ENCODE assay signal across 34 mouse cellular contexts in genomic region chr12:8940011-8941005, GRCm38 (mm10). TPM values are rescaled to one million over a fixed set of nuclear protein-coding genes. Genes with fewer than 3 reads are reported as not detected.
A peak's percentile ranks its signal among the peaks of the same experiment; 100 is the strongest.
DNase-seq lines count a peak whose midpoint lies in the region; ATAC-seq and TF ChIP-seq lines count a peak whose summit lies in the region.
"Had no signal": no experiment of that assay in that cellular context is flagged by ENCODE, and none has a peak within 500 bp of the region (broad histone marks: within the 10 kb centered on the region; RNA-seq: fewer than 3 reads in every experiment).

No protein-coding gene starts in this region.

- peaks cover 42% of the 10 kb centered on the region for H3K36me3 ChIP-seq in embryonic facial prominence, embryonic 13.5 days
- peaks cover 44% of the 10 kb centered on the region for H3K36me3 ChIP-seq in embryonic facial prominence, embryonic 10.5 days (replicated peaks)
- H3K36me3 ChIP-seq in kidney, embryonic 16.5 days (ENCODE audit: insufficient read depth, low read length): peaks cover 42% of the 10 kb centered on the region
- H3K36me3 ChIP-seq in kidney, embryonic 14.5 days (ENCODE audit: control insufficient read depth, insufficient read depth, low read length): peaks cover 40% of the 10 kb centered on the region
- peaks cover 30% of the 10 kb centered on the region for H3K36me3 ChIP-seq in ES-Bruce4 (ENCODE audit: control insufficient read depth, insufficient read depth, low read length, poor library complexity, severe bottlenecking)
- peaks cover 43% of the 10 kb centered on the region for H3K36me3 ChIP-seq in embryonic facial prominence, embryonic 15.5 days

- H3K27me3 ChIP-seq in embryonic facial prominence, embryonic 13.5 days: no peaks in the 10 kb centered on the region
- no peaks in the 10 kb centered on the region for H3K27me3 ChIP-seq in embryonic facial prominence, embryonic 10.5 days (replicated peaks; ENCODE audit: low read depth, poor library complexity, severe bottlenecking)
- no peaks in the 10 kb centered on the region for H3K27me3 ChIP-seq in kidney, embryonic 16.5 days (ENCODE audit: insufficient read depth, low read length)
- H3K27me3 ChIP-seq in kidney, embryonic 14.5 days (ENCODE audit: control insufficient read depth, insufficient read depth, low read length): no peaks in the 10 kb centered on the region
- no peaks in the 10 kb centered on the region for H3K27me3 ChIP-seq in ES-Bruce4 (ENCODE audit: control insufficient read depth, insufficient read depth, low read length, poor library complexity, severe bottlenecking)
- no peaks in the 10 kb centered on the region for H3K27me3 ChIP-seq in embryonic facial prominence, embryonic 15.5 days
- H3K27me3 ChIP-seq: embryonic facial prominence, embryonic 12.5 days; heart, embryonic 13.5 days; limb, embryonic 13.5 days; liver, embryonic 12.5 days; neural tube, embryonic 12.5 days had no signal

- WGBS in embryonic facial prominence, embryonic 13.5 days: 69% methylated on average over 12 of the region's 12 CpGs
- WGBS in embryonic facial prominence, embryonic 10.5 days: 72% methylated on average over 12 of the region's 12 CpGs
- WGBS in kidney, embryonic 16.5 days: 76% methylated on average over 12 of the region's 12 CpGs
- 69% methylated on average over 12 of the region's 12 CpGs for WGBS in kidney, embryonic 14.5 days
- 64% methylated on average over 12 of the region's 12 CpGs for WGBS in embryonic facial prominence, embryonic 15.5 days

- no peak overlapping the region for H3K4me3 ChIP-seq in embryonic facial prominence, embryonic 13.5 days
- H3K4me3 ChIP-seq in embryonic facial prominence, embryonic 10.5 days: no peak overlapping the region
- no peak overlapping the region for H3K4me3 ChIP-seq in kidney, embryonic 16.5 days (ENCODE audit: low read length)
- H3K4me3 ChIP-seq in kidney, embryonic 14.5 days (ENCODE audit: low read length): no peak overlapping the region
- H3K4me3 ChIP-seq in ES-Bruce4 (ENCODE audit: low read depth, low read length): no peak overlapping the region
- H3K4me3 ChIP-seq in embryonic facial prominence, embryonic 15.5 days (replicated peaks): no peak overlapping the region
- H3K4me3 ChIP-seq: embryonic facial prominence, embryonic 12.5 days; gastrocnemius, adult 2 months; heart, embryonic 13.5 days; limb, embryonic 13.5 days; liver, embryonic 12.5 days; megakaryocyte, embryonic 14.5 days; neural tube, embryonic 12.5 days had no signal

- H3K4me1 ChIP-seq in embryonic facial prominence, embryonic 13.5 days: no peaks in the 10 kb centered on the region; the same call in 1 of the 2 replicates
- no peaks in the 10 kb centered on the region for H3K4me1 ChIP-seq in embryonic facial prominence, embryonic 10.5 days
- H3K4me1 ChIP-seq in kidney, embryonic 16.5 days (ENCODE audit: insufficient read depth, low read length): peaks cover under 1% of the 10 kb centered on the region; the same call in 1 of the 2 replicates
- H3K4me1 ChIP-seq in kidney, embryonic 14.5 days (ENCODE audit: control insufficient read depth, insufficient read depth, low read length): no peaks in the 10 kb centered on the region
- H3K4me1 ChIP-seq in ES-Bruce4 (ENCODE audit: control insufficient read depth, insufficient read depth, low read length): peaks cover 4% of the 10 kb centered on the region
- H3K4me1 ChIP-seq in embryonic facial prominence, embryonic 15.5 days: 0 out of 2 replicates have a peak, but pooled peaks cover 4% of the 10 kb centered on the region
- H3K4me1 ChIP-seq: embryonic facial prominence, embryonic 12.5 days; neural tube, embryonic 12.5 days had no signal

- TF ChIP-seq CTCF in ES-Bruce4 (IDR thresholded peaks at IDR 0.05; ENCODE audit: low read depth, low read length): no peak

- no peak for TF ChIP-seq POLR2A in ES-Bruce4 (IDR thresholded peaks at IDR 0.05; ENCODE audit: insufficient read depth, low read length)

- H3K9me3 ChIP-seq in embryonic facial prominence, embryonic 13.5 days: no peaks in the 10 kb centered on the region
- no peaks in the 10 kb centered on the region for H3K9me3 ChIP-seq in embryonic facial prominence, embryonic 10.5 days
- H3K9me3 ChIP-seq in kidney, embryonic 16.5 days (ENCODE audit: low read length): no peaks in the 10 kb centered on the region
- no peaks in the 10 kb centered on the region for H3K9me3 ChIP-seq in kidney, embryonic 14.5 days (ENCODE audit: control insufficient read depth, low read length)
- H3K9me3 ChIP-seq in ES-Bruce4 (replicated peaks; ENCODE audit: control insufficient read depth, insufficient read depth, low read length, poor library complexity, severe bottlenecking): no peaks in the 10 kb centered on the region
- no peaks in the 10 kb centered on the region for H3K9me3 ChIP-seq in embryonic facial prominence, embryonic 15.5 days (replicated peaks)
- H3K9me3 ChIP-seq: embryonic facial prominence, embryonic 12.5 days; heart, embryonic 13.5 days; limb, embryonic 13.5 days; liver, embryonic 12.5 days; megakaryocyte, embryonic 14.5 days; neural tube, embryonic 12.5 days had no signal

- H3K9ac ChIP-seq in embryonic facial prominence, embryonic 13.5 days: no peak overlapping the region
- no peak overlapping the region for H3K9ac ChIP-seq in kidney, embryonic 16.5 days (replicated peaks; ENCODE audit: low read length)
- no peak overlapping the region for H3K9ac ChIP-seq in kidney, embryonic 14.5 days (ENCODE audit: low read depth, low read length)
- H3K9ac ChIP-seq in ES-Bruce4 (ENCODE audit: low read depth, poor library complexity, severe bottlenecking): no peak overlapping the region
- no peak overlapping the region for H3K9ac ChIP-seq in embryonic facial prominence, embryonic 15.5 days
- H3K9ac ChIP-seq: embryonic facial prominence, embryonic 12.5 days; heart, embryonic 13.5 days; limb, embryonic 13.5 days; liver, embryonic 12.5 days; liver, postnatal 0 days; neural tube, embryonic 12.5 days had no signal

- intact Hi-C loops in gastrocnemius, postnatal 36 days (cut with DNase I): no loop called here

- H3K4me2 ChIP-seq in embryonic facial prominence, embryonic 13.5 days: no peak overlapping the region
- no peak overlapping the region for H3K4me2 ChIP-seq in kidney, embryonic 16.5 days (replicated peaks; ENCODE audit: low read depth, low read length)
- H3K4me2 ChIP-seq in kidney, embryonic 14.5 days (replicated peaks; ENCODE audit: low read depth, low read length): no peak overlapping the region
- no peak overlapping the region for H3K4me2 ChIP-seq in embryonic facial prominence, embryonic 15.5 days (replicated peaks)
- H3K4me2 ChIP-seq: embryonic facial prominence, embryonic 12.5 days; heart, embryonic 13.5 days; limb, embryonic 13.5 days; liver, embryonic 12.5 days; neural tube, embryonic 12.5 days had no signal

- DNase-seq in embryonic facial prominence, embryonic 10.5 days (ENCODE audit: low spot score): no peak
- no peak for DNase-seq in adrenal gland, postnatal 25 days
- DNase-seq in gastrocnemius, postnatal 36 days: no peak
- DNase-seq: adrenal gland, adult 8-10 months; cerebellum, adult 9-10 months; cerebellum, postnatal 36 days; gastrocnemius, adult 2 months; heart, postnatal 10 days; kidney, adult 9 months; kidney, postnatal 25 days; liver, postnatal 0 days; lung, postnatal 4 days; midbrain, embryonic 14.5 days; thymus, adult 2 months; thymus, postnatal 4 days had no signal

- ATAC-seq in embryonic facial prominence, embryonic 13.5 days (ENCODE audit: insufficient number of reproducible peaks, insufficient read depth, low FRiP score, low TSS enrichment, low read depth): no peak
- 0 out of 2 replicates have a peak, but pooled peaks have one; percentile 35 for ATAC-seq in kidney, embryonic 16.5 days (ENCODE audit: low FRiP score, low TSS enrichment)
- no peak for ATAC-seq in kidney, embryonic 14.5 days (ENCODE audit: low FRiP score, low TSS enrichment)
- ATAC-seq in embryonic facial prominence, embryonic 15.5 days (ENCODE audit: insufficient number of reproducible peaks, low FRiP score, low TSS enrichment, low read depth): no peak
- ATAC-seq: forebrain, embryonic 16.5 days; hindbrain, embryonic 16.5 days; intestine, postnatal 0 days; liver, embryonic 12.5 days; liver, postnatal 0 days had no signal

- peak overlapping the region; percentile 55; the same call in 1 of the 2 replicates for H3K27ac ChIP-seq in embryonic facial prominence, embryonic 13.5 days
- no peak overlapping the region for H3K27ac ChIP-seq in embryonic facial prominence, embryonic 10.5 days (replicated peaks)
- H3K27ac ChIP-seq in kidney, embryonic 16.5 days (ENCODE audit: low read length): no peak overlapping the region
- no peak overlapping the region for H3K27ac ChIP-seq in kidney, embryonic 14.5 days (ENCODE audit: low read depth, low read length)
- H3K27ac ChIP-seq in ES-Bruce4 (ENCODE audit: insufficient read depth, low read length): peak overlapping the region; percentile 93
- 0 out of 2 replicates have a peak overlapping the region, but pooled peaks have one; percentile 7 for H3K27ac ChIP-seq in embryonic facial prominence, embryonic 15.5 days (replicated peaks)
- H3K27ac ChIP-seq: embryonic facial prominence, embryonic 12.5 days; gastrocnemius, adult 2 months; heart, embryonic 13.5 days; limb, embryonic 13.5 days; liver, embryonic 12.5 days; neural tube, embryonic 12.5 days had no signal

- TF ChIP-seq EP300 in ES-Bruce4 (IDR thresholded peaks at IDR 0.05; ENCODE audit: insufficient read depth, low read depth, low read length): no peak

RNA-seq across cellular contexts. Expression of gene Matn3, which starts 7.4 kb away (rescaled TPM):
- polyA plus RNA-seq in embryonic facial prominence, embryonic 13.5 days (2015; fragmentation: Nextera tagmentation; extraction: Ambion mirVana): 7.8 and 11.7 TPM in 2 replicates
- 3.0 and 3.3 TPM in 2 replicates for polyA plus RNA-seq in embryonic facial prominence, embryonic 10.5 days (2016; fragmentation: Nextera tagmentation; extraction: Ambion mirVana)
- 0.53 and 0.57 TPM in 2 replicates for polyA plus RNA-seq in kidney, embryonic 16.5 days (2015; fragmentation: Nextera tagmentation; extraction: Ambion mirVana)
- polyA plus RNA-seq in kidney, embryonic 14.5 days (2014; fragmentation: Nextera tagmentation; extraction: Ambion mirVana): 0.11 and 0.37 TPM in 2 replicates
- 6.1 and 6.6 TPM in 2 replicates for polyA plus RNA-seq in ES-Bruce4 (2011; ENCODE audit: insufficient read depth, insufficient read length, low read depth, missing spikeins)
- 10.7 and 17.8 TPM in 2 replicates for polyA plus RNA-seq in embryonic facial prominence, embryonic 15.5 days (2015; fragmentation: Nextera tagmentation; extraction: Ambion mirVana)
- total RNA-seq in adrenal gland, postnatal 25 days (2021): not detected in 2 replicates
- total RNA-seq in gastrocnemius, postnatal 36 days (2021): under 1 TPM; 0.12 to 0.59 TPM
- total RNA-seq: adrenal gland, adult 8-10 months; heart, adult 8-10 months; hematopoietic stem cell, adult 5-6 weeks; layer of hippocampus, adult 18-20 months; monocyte, adult 5-6 weeks had no signal
- polyA plus RNA-seq: gonadal fat pad, adult 2 months; intestine, postnatal 0 days; liver, postnatal 0 days had no signal

RNA-seq across cellular contexts. Expression of gene Laptm4a, which starts 18.8 kb away (rescaled TPM):
- polyA plus RNA-seq in embryonic facial prominence, embryonic 13.5 days (2015; fragmentation: Nextera tagmentation; extraction: Ambion mirVana): 384 and 457 TPM in 2 replicates
- polyA plus RNA-seq in embryonic facial prominence, embryonic 10.5 days (2016; fragmentation: Nextera tagmentation; extraction: Ambion mirVana): 170 and 196 TPM in 2 replicates
- polyA plus RNA-seq in kidney, embryonic 16.5 days (2015; fragmentation: Nextera tagmentation; extraction: Ambion mirVana): 327 and 343 TPM in 2 replicates
- polyA plus RNA-seq in kidney, embryonic 14.5 days (2014; fragmentation: Nextera tagmentation; extraction: Ambion mirVana): 140 and 337 TPM in 2 replicates
- 347 and 371 TPM in 2 replicates for polyA plus RNA-seq in ES-Bruce4 (2011; ENCODE audit: insufficient read depth, insufficient read length, low read depth, missing spikeins)
- 449 and 462 TPM in 2 replicates for polyA plus RNA-seq in embryonic facial prominence, embryonic 15.5 days (2015; fragmentation: Nextera tagmentation; extraction: Ambion mirVana)
- total RNA-seq in adrenal gland, postnatal 25 days (2021): 421 and 503 TPM in 2 replicates
- total RNA-seq in gastrocnemius, postnatal 36 days (2021): 100 to 1,000 TPM; 214 to 221 TPM

RNA-seq across cellular contexts. Expression of gene Wdr35, which starts 33.4 kb away (rescaled TPM):
- 22.6 and 26.5 TPM in 2 replicates for polyA plus RNA-seq in embryonic facial prominence, embryonic 13.5 days (2015; fragmentation: Nextera tagmentation; extraction: Ambion mirVana)
- 21.3 and 21.4 TPM in 2 replicates for polyA plus RNA-seq in embryonic facial prominence, embryonic 10.5 days (2016; fragmentation: Nextera tagmentation; extraction: Ambion mirVana)
- polyA plus RNA-seq in kidney, embryonic 16.5 days (2015; fragmentation: Nextera tagmentation; extraction: Ambion mirVana): 21.0 and 22.3 TPM in 2 replicates
- polyA plus RNA-seq in kidney, embryonic 14.5 days (2014; fragmentation: Nextera tagmentation; extraction: Ambion mirVana): 9.9 and 21.9 TPM in 2 replicates
- polyA plus RNA-seq in ES-Bruce4 (2011; ENCODE audit: insufficient read depth, insufficient read length, low read depth, missing spikeins): 69.6 and 72.4 TPM in 2 replicates
- polyA plus RNA-seq in embryonic facial prominence, embryonic 15.5 days (2015; fragmentation: Nextera tagmentation; extraction: Ambion mirVana): 20.1 and 22.4 TPM in 2 replicates
- 9.9 and 16.1 TPM in 2 replicates for total RNA-seq in adrenal gland, postnatal 25 days (2021)
- 10 to 100 TPM in 1 of 2 experiments, 1 to 10 TPM in 1; 9.3 to 10.6 TPM for total RNA-seq in gastrocnemius, postnatal 36 days (2021)

Comparison
In these comparisons a context has a peak if more than half of its experiments do, and no peak if none do; other contexts are left out.
1. H3K27ac ChIP-seq: peak in embryonic facial prominence, embryonic 13.5 days (single experiment), ES-Bruce4 (single experiment) and embryonic facial prominence, embryonic 15.5 days (single experiment); none in embryonic facial prominence, embryonic 10.5 days (single experiment), kidney, embryonic 16.5 days (single experiment) and kidney, embryonic 14.5 days (single experiment).